Mouse (Mus musculus) bone marrow, adult 2 months (tissue): ENCODE data around the gene Mapk6.

Experiments used
- CTCF ChIP-seq: fragments of 200-500 bp; IDR thresholded peaks from 2 replicates; pipeline ENCODE4 v1.5.1; 2011; ENCODE audit warnings: low read length, control low read depth; ENCODE audit not compliant: control insufficient read depth, insufficient read depth
- POLR2A ChIP-seq: fragments of 200-500 bp; IDR thresholded peaks from 2 replicates; pipeline ENCODE4 v1.6.1; 2011; ENCODE audit warnings: low read depth, mild to moderate bottlenecking, control low read depth, low read length, borderline replicate concordance; ENCODE audit not compliant: control insufficient read depth

DNA sequence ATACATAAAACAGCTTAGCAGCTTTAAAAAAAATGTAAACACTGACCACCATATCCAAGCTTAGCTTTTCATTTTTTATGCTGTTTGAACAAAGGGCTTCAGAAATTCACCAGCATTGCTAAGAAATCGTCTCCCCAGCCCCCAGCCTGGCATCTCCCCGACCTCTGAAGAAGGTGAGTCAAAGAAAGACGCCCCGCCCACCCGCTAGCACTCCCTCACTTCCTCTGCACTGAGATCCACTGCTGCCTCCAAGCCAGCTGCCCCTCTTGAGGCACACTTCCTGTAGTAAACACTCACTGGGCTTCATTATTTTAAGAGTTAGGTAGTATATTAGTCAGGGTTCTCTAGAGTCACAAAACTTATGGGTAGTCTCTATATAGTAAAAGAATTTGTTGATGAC is 4.4 kb upstream of the Mapk6 start:
- TF ChIP-seq POLR2A (no peak), CTCF (no peak)
